23 mouse cellular contexts compared by ENCODE assay signal in the genomic region with DNA sequence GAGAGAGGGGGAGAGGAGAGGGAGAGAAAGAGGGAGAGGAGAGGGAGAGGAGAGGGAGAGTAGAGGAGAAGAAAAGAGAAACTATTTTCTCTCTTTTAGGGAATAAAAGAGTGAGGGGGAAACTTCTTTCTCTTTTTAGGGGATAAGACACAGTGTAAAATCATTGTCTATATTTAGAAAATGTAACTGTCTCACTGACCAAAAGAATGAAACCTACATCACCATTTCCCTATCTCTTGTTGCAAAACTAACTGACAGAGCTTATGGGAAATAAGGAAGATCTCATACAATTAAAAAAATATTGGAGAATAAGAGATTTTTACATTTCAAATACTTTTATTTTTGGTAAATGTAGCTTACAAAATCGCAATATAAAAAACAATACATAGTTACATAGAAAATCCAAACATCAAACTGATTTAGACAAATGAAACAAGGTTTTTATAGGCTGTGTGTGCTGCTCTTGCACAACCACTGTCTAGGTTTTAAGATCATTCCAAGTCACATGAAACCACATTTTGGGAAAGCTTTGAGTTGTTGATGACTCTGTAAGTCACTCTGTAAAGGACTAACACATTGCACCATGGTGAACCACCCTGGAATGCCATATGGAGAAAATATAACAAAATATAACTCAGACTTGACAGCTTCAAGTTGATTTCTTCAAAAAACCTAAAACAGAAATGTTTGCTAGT.
"Had no signal": no experiment of that assay in that cellular context is flagged by ENCODE, and none has a peak within 500 bp of the region (broad histone marks: within the 10 kb centered on the region; RNA-seq: fewer than 3 reads in every experiment).

No protein-coding gene starts in this region.

- H3K27ac ChIP-seq: kidney, postnatal 0 days; layer of hippocampus, adult 2 months; left cerebral cortex, adult 2 months; liver, embryonic 14.5 days; neural tube, embryonic 12.5 days; neural tube, embryonic 15.5 days; stomach, embryonic 15.5 days had no signal

- H3K36me3 ChIP-seq: neural tube, embryonic 12.5 days; neural tube, embryonic 15.5 days; stomach, embryonic 15.5 days had no signal

- H3K9ac ChIP-seq: liver, embryonic 14.5 days; liver, postnatal 0 days; lung, embryonic 14.5 days; neural tube, embryonic 12.5 days; neural tube, embryonic 15.5 days; stomach, embryonic 15.5 days had no signal

- H3K4me3 ChIP-seq: layer of hippocampus, adult 2 months; left cerebral cortex, adult 2 months; neural tube, embryonic 12.5 days; neural tube, embryonic 15.5 days; stomach, embryonic 15.5 days had no signal

- DNase-seq: kidney, adult 11 months; kidney, adult 9 months; kidney, postnatal 25 days; layer of hippocampus, adult 9-11 months; layer of hippocampus, postnatal 36 days; liver, postnatal 0 days; lung, embryonic 14.5 days; lung, postnatal 36 days; midbrain, embryonic 14.5 days; right cerebral cortex, adult 18-20 months; right cerebral cortex, postnatal 14 days; spleen, adult 18-20 months; thymus, adult 18-20 months; thymus, postnatal 36 days had no signal

- ATAC-seq: liver, postnatal 0 days; lung, postnatal 0 days had no signal

- H3K27me3 ChIP-seq: neural tube, embryonic 12.5 days; neural tube, embryonic 15.5 days; stomach, embryonic 15.5 days had no signal

- H3K9me3 ChIP-seq: neural tube, embryonic 12.5 days; neural tube, embryonic 15.5 days; stomach, embryonic 15.5 days had no signal

- H3K4me2 ChIP-seq: lung, embryonic 14.5 days; midbrain, embryonic 11.5 days; neural tube, embryonic 12.5 days; neural tube, embryonic 15.5 days; stomach, embryonic 15.5 days had no signal

- H3K4me1 ChIP-seq: neural tube, embryonic 12.5 days; neural tube, embryonic 15.5 days; stomach, embryonic 15.5 days had no signal
